Mouse (Mus musculus) ES-Bruce4 (cell line): Measurements from ENCODE around the gene Igfbp6.

Experiments used
- CTCF ChIP-seq: IDR thresholded peaks from one replicate; pipeline ENCODE4 v1.8.1; 2011; ENCODE audit warnings: low read depth, low read length
- POLR2A ChIP-seq: IDR thresholded peaks from one replicate; pipeline ENCODE4 v1.8.1; 2011; ENCODE audit warnings: low read length; ENCODE audit not compliant: insufficient read depth

DNA sequence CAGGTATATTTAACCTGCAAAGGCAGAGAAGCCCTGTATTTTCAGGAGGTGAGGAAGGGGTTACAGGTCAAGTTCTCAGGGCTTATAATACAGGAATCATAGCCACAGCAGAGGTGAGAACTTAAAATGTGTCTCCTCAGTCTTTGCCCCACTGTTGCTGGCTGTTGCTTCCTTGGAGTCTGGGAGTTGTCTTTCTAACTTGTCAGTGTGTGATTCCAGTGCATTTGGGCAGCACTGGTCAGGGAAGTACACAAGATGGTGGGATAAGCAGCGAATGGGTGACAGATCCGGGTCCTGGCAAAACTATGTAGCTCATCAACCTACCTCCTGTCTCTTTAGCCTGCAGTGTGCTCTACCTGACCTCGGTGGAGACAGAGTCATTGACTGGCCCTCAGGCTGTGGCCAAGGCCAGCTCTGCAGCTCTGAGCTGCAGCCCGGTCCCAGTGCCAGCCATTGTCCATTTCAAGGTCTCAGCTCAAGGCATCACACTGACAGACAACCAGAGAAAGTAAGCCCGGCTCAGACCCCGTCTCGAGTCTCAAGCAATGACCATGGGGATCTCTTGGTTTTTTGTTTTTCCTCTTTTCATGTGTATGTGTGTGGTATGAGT lies 29.4 kb upstream of the Igfbp6 start:
- TF ChIP-seq POLR2A: no peak
- no peak for TF ChIP-seq CTCF
